Comparison of ENCODE assay signal across 9 mouse cellular contexts in the genomic region with DNA sequence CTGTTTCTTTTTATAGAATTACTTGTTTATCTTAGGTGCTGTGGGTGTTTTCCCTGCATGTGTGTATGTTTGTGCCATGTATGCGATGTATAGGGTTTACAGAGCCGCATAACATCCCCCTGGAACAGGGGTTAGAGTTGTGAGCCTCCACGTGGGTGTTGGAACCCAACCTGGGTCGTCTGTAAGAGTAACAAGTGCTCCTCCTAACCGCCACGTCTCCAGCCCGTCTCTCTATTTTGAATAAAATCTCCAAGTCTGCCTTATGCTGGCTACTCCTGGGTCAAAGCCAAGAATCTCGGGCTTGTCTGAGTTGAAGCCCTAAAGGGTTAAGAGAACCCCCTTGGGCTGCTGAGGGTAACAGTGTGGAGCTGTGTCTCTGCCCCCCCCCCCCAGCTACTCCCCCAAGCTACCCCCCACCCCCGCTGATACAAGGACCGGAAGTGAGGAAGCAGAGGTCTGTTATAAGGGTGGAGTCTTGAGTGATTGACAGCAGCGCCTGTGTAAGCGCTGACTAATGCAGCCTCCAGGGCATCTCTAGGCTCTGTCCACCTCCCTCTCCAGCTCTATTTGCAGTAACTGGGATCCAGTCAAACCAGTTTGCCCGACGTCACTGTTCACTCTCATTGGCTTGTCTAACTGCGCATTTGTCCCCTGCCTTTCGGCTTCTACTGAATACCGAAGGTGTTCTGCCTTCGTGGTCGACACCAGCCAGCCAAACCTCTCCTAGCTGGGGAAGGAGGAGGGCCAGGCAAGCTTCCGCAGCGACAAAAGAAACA. TPM values are rescaled to one million over a fixed set of nuclear protein-coding genes. Genes with fewer than 3 reads are reported as not detected.
DNase-seq lines count a peak whose midpoint lies in the region; ATAC-seq and TF ChIP-seq lines count a peak whose summit lies in the region.
"Had no signal": no experiment of that assay in that cellular context is flagged by ENCODE, and none has a peak within 500 bp of the region (broad histone marks: within the 10 kb centered on the region; RNA-seq: fewer than 3 reads in every experiment).

No protein-coding gene starts in this region.

- peak overlapping the region; percentile 94 for H3K27ac ChIP-seq in gastrocnemius, adult 2 months
- peak overlapping the region; percentile 76 for H3K27ac ChIP-seq in hindbrain, embryonic 15.5 days (replicated peaks)
- peak overlapping the region; percentile 92 for H3K27ac ChIP-seq in stomach, embryonic 15.5 days

- intact Hi-C loops in gastrocnemius, adult 2 months (cut with DNase I): loop anchor here (2.0 to 5.0 kb wide), 2 partner anchors 23 to 41 kb away; no protein-coding TSS in a partner anchor
- intact Hi-C loops in left cerebral cortex, postnatal 14 days (cut with DNase I): no loop called here

- 0 out of 2 replicates have a peak, but pooled peaks cover 3% of the 10 kb centered on the region for H3K27me3 ChIP-seq in hindbrain, embryonic 15.5 days
- no peaks in the 10 kb centered on the region for H3K27me3 ChIP-seq in stomach, embryonic 15.5 days (replicated peaks)

- peak; percentile 29 to 32 for DNase-seq in spleen, postnatal 36 days (ENCODE audit: low spot score in 2 of 2)
- no peak for DNase-seq in spleen, postnatal 4 days (ENCODE audit: low spot score in 2 of 2)
- peak; percentile 19 for DNase-seq in cerebellum, adult 8-10 months
- DNase-seq in gastrocnemius, adult 2 months: peak; percentile 84
- DNase-seq in left cerebral cortex, postnatal 14 days (ENCODE audit: low spot score in 2 of 2): peak; percentile 12 to 41

- no peaks in the 10 kb centered on the region for H3K36me3 ChIP-seq in hindbrain, embryonic 15.5 days
- H3K36me3 ChIP-seq in stomach, embryonic 15.5 days: no peaks in the 10 kb centered on the region

- peaks cover 16% of the 10 kb centered on the region for H3K4me1 ChIP-seq in hindbrain, embryonic 15.5 days (replicated peaks)
- peaks cover 47% of the 10 kb centered on the region for H3K4me1 ChIP-seq in stomach, embryonic 15.5 days

- peak overlapping the region; percentile 72 for H3K4me2 ChIP-seq in hindbrain, embryonic 15.5 days
- peak overlapping the region; percentile 54 for H3K4me2 ChIP-seq in stomach, embryonic 15.5 days

- no peak for TF ChIP-seq CTCF in gastrocnemius, adult 2 months (IDR thresholded peaks at IDR 0.05)

- WGBS in hindbrain, embryonic 15.5 days: 4% methylated on average over 21 of the region's 21 CpGs
- WGBS in stomach, embryonic 15.5 days: 5% methylated on average over 21 of the region's 21 CpGs

- peak overlapping the region; percentile 51 for H3K9ac ChIP-seq in hindbrain, embryonic 15.5 days
- no peak overlapping the region for H3K9ac ChIP-seq in stomach, embryonic 15.5 days

- peak; percentile 93 for ATAC-seq in hindbrain, embryonic 15.5 days (ENCODE audit: low FRiP score, low read depth)
- ATAC-seq in megakaryocyte progenitor cell, adult 5-6 weeks (replicated peaks; ENCODE audit: poor library complexity): peak; percentile 86
- ATAC-seq in stomach, embryonic 15.5 days (ENCODE audit: insufficient read depth, low FRiP score, low read depth): peak; percentile 88

- no peaks in the 10 kb centered on the region for H3K9me3 ChIP-seq in hindbrain, embryonic 15.5 days
- H3K9me3 ChIP-seq in stomach, embryonic 15.5 days: no peaks in the 10 kb centered on the region

- H3K4me3 ChIP-seq in gastrocnemius, adult 2 months: peak overlapping the region; percentile 74
- peak overlapping the region; percentile 39 for H3K4me3 ChIP-seq in hindbrain, embryonic 15.5 days
- peak overlapping the region; percentile 25 for H3K4me3 ChIP-seq in stomach, embryonic 15.5 days (replicated peaks)

RNA-seq across cellular contexts. Expression of gene 1700122O11Rik, which starts 36.3 kb away (rescaled TPM):
- not detected for total RNA-seq in gastrocnemius, adult 2 months (2021)
- polyA plus RNA-seq in hindbrain, embryonic 15.5 days (2015; fragmentation: Nextera tagmentation; extraction: Ambion mirVana): not detected in 2 replicates
- not detected for total RNA-seq in left cerebral cortex, postnatal 14 days (2021)
- not detected in 2 replicates for total RNA-seq in megakaryocyte progenitor cell, adult 5-6 weeks (2015)
- not detected in 2 replicates for total RNA-seq in megakaryocyte progenitor cell, adult 5-6 weeks (2017)
- polyA plus RNA-seq in stomach, embryonic 15.5 days (2015; fragmentation: Nextera tagmentation; extraction: Ambion mirVana): 0.18 TPM in 1 of 2 replicates, not detected in the other
- polyA plus RNA-seq: frontal cortex, adult 2 months had no signal

Comparison
In these comparisons a context has a peak if more than half of its experiments do, and no peak if none do; other contexts are left out.
1. DNase-seq: peak in spleen, postnatal 36 days (2 of 2), cerebellum, adult 8-10 months (single experiment), gastrocnemius, adult 2 months (single experiment) and left cerebral cortex, postnatal 14 days (2 of 2); none in spleen, postnatal 4 days (0 of 2).
2. Peak in every context shown above with its lines, with median percentiles within 50 percentile points of each other: H3K27ac ChIP-seq, H3K4me3 ChIP-seq and ATAC-seq.